Mouse (Mus musculus) CD4-positive, CD25-positive, alpha-beta regulatory T cell, adult 2 months (primary cell): ENCODE measurements around the gene Tfr2.
"Not testable (repeated sequence)": the region's sequence is repeated elsewhere in the genome, so short reads cannot be mapped to it uniquely, and the experiment has no call there.

ENCODE experiments used
- DNase-seq: peaks from one replicate; pipeline ENCODE4 v3.0.0-alpha.2; 2012; ENCODE audit warnings: low read depth, low spot score

Tfr2 gene

GRCm38 (mm10) chr5:137583670-137584169 lies 14.1 kb downstream of the Tfr2 start:
- peak; percentile 44 for DNase-seq

- DNase-seq = peak; percentile 83
Observed at GRCm38 (mm10) chr5:137584976-137585375, 15.3 kb downstream of the Tfr2 start.

GRCm38 (mm10) chr5:137590507-137590906 lies 20.9 kb downstream of the Tfr2 start:
- DNase-seq = no peak

DNA sequence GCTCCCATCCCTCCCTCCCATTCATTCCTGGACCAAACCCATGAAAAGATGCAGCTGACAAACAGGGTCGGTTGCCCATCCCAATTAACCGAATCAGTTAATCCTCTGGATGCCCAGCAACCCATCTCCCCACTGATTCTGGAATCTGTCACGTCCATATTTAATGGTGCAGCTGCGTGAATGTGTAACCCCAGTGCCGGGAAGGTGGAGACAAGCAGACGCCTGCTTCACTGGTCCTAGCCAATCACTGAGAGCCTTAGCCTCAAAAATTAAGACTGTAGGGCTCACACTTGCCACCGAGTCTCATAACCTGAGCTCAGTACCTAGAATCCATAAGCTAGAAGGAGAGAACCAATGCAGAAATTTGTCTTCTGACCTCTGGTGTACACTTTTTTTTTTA lies 26.3 kb downstream of the Tfr2 start:
- no peak for DNase-seq

- peak; percentile 90 for DNase-seq
Observed at GRCm38 (mm10) chr5:137596601-137597261, 27.1 kb downstream of the Tfr2 start.

DNA sequence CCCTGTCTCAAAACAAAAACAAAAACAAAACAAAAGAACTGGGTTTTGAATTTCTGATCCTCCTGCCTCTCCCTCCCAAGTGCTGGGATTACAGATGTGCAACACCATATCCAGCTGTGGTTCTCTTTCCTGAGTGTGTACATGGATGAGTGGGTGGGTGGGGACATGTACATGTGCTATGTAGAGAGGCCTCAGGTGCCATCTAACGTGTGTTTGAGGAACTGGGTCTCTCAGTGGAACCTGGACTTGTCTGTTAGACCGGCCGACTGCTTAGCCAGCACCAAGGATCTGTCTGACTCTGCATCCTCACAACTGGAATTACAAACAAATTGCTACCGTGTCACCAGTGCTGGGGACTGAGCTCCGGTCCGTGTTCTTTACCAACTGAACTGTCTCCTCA lies 28.0 kb downstream of the Tfr2 start:
- no peak for DNase-seq

DNA sequence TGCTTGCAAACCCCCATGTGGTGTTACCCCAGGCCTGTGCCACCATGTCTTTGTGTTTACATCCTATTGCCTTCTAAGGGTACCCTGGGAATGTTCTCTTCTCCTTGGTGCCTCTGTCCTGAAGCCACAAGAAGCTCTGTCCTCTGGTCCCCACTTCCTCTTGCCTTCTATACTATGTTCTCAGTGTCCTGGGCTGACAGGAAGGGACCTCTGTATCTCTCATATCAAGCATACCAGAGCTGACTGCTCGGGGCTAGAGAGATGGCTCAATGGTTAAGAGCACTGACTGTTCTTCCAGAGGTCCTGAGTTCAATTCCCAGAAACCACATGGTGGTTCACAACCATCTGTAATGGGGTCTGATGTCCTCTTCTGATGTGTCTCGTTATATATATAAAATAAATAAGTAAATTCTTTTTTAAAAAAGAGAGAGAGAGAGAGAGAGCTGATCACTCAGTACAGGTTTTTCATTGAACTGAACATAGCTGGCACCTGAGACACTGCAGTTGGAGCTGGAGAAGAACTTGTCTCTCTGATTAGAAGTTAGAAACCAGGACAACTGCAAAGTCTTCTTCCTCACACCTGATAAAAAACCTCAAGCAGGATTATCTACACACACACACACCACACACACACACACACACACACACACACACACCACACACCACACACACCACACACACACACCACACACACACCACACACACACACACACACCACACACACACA lies 28.6 kb downstream of the Tfr2 start:
- no peak for DNase-seq

- DNase-seq = peak; percentile 30
Observed at GRCm38 (mm10) chr5:137599600-137599999, 30.0 kb downstream of the Tfr2 start.

DNA sequence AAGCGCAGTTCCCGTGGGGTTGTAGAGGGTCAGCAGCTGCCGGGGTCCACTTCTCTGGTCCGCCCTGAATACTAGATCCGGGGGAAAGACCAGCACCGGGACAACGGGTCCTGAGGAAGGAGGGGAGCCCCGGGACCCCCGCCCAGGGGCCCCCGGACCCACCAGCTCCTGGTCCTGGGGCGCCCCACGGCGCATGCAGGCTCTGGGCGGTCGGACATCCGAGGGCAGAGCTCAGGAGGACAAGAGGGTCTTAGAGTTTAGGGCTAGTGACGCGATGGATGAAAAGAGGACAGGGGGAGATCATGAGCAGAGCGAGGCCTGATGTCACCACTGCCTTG lies 30.6 kb downstream of the Tfr2 start:
- DNase-seq = no peak

DNA sequence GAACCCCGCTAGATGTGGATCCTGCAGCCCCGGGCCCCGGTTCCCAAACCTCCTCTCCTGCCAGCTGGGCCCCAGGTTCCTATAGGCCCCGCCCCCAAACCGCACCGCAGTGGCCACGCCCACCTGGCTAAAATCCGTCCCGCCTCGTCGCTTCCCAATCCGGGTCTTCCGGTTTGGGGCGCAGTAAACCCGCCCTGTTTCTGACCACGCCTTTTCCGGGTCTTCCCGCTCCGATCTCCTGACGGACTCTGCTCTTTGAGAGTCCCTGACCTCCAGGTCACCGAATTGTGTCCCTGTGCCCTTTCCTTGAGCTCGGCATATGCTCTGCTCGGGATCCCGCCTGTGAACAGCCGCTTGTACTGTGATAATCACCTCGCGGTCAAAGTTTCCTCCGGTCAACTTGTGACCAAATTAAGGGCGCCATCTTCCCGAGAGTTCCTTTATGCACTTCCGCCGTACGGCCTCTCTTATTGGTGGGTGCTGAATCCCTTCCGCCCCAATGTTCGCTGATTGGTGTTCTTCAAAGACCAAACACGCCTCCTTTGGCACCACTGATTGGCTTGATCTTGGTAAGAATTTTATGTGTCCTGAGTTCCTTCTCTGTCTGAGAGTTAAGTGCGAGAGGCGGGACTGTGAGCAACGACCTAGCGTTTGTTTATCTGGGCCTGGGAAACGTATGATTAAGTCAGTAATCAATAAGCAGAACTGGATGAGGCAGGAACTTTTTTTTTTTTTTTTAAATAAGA lies 31.2 kb downstream of the Tfr2 start, which contains the start of gene Mospd3:
TSS of gene Mospd3 (minus strand) at position 440 of the 746 bp plus-strand sequence.
- DNase-seq = peak; percentile 97

DNA sequence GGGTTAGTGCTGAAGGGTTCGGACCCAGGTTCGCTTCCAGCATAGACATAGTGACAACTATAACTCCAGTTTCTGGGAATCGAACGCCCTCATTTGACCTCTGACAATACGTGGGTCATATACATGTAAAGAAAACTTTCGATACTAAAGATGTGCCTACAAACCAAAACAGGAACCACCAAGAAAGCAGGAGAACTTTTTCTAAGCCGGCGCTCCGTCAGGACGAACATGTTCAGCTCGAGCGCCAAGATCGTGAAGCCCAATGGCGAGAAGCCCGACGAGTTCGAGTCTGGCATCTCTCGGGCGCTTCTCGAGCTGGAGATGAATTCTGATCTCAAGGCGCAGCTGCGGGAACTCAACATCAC lies 31.7 kb downstream of the Tfr2 start:
- DNase-seq = peak; percentile 49

DNA sequence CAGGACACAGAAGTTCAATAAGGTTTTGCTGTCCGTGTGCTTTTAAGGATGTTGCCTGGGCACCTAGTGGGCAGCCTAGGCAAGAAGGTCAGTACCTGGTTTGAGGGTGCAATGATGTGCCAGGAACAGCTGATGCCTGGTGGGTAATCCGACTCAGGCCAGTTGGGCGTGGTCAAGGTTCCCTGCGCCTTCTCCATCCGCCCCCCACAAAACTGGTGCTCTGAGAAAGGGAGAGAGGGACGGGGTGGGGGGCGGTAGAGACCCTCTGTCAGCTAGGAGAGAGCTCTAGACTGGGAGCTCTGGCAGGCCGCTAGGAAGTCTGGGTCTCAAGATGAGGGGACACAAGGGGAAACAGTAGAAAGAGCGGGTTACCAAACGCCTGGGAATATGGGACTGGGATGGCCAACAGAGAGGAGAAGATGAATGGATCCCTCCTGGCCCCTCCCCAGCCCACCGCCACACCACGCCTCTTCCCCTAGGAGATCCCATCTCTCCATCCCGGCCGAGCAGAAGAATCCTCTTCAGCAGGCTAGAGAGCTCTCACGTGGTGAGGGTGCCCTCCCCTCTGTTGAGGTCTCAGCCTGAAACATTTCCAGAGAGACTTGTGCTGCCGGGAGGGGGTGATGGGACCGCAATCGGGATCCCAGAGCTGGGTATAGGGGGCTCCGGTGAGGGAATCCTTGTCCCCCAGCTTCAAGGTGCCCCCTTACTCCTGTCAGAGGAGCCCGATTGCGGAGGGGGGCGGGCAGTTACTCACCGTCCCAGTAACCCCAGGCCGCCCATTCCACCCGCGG lies 38.4 kb downstream of the Tfr2 start:
- no peak for DNase-seq

DNA sequence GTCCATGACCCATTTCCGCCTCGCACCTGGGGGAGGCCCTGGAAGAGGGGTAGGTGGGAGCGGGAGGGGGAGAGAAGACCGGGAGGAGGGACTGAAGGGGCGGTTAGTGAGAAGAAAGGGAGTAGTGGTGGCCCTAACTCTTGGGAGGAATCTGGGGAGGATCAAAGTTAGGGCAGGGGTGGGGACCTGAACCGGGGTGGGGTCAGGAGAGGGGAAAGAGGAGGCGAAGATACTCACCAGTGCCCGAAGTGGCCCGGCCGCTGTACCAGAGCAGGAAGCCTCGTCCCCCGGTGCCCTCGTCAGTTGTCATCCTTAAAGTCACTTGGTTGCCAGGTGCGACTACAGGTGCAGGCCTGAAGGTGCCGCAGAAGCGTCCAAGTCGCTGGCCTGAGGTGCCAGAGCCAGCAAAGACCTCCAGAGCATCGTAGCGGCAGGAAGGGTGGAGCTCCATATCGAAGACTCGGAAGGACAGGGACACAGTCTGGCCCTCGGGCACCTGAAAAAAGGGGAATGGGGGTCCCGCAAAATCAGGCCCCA lies 39.1 kb downstream of the Tfr2 start:
- DNase-seq = no peak

GRCm38 (mm10) chr5:137609292-137609691 lies 39.7 kb downstream of the Tfr2 start:
- DNase-seq = no peak

- DNase-seq = no peak
Observed at GRCm38 (mm10) chr5:137610056-137610455, 40.4 kb downstream of the Tfr2 start.

DNA sequence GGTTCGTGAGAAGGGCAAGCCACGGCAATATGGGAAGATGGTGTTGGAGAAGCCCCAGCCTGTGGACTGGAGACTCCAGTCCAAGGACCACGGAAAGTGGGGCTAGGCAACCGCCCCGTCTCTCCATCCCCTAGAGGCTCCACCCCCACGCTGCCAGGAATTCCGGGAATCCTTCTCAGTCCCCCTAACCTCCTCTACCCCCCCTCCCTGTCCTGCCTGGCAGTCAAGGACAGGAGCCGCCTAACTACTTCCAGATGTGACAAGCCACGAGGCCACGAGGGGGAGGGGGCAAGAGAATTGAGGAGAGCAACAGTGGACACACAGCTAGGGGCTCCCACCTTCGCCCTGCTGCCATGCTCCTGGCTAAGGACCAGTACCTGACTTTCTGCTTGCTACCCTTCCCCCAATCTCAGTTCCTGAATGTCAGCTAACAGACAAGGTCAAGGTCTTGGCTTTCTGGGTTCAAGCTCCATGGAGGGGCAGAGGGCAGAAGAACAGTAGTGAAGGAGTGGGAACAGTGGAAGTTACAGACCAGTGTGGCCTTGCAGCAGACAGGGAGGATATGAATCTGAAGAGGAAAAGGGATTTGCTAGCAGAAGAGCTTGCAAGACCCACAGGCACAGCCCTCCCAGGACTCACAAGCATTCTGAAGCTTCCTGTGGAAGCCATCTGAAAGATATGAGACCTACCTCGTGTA lies 41.1 kb downstream of the Tfr2 start:
- DNase-seq = no peak

DNA sequence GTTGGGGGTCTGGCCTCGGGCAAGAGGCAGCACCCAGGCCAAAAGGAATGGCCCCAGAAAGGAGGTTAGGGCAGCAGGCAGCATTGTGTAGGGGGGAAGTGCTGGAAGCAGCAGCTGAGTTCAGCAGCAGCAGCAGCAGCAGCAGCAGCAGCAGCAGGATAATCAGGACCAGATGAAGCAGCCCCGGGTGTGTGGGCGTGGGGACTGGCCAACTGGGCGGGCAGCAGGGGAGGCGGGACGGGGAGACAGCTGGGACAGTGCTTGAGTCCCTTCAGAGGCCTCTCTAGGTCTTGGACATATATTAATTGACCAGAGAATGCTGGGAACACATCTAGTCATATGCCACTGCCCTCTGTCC lies 41.6 kb downstream of the Tfr2 start:
- DNase-seq = no peak

DNA sequence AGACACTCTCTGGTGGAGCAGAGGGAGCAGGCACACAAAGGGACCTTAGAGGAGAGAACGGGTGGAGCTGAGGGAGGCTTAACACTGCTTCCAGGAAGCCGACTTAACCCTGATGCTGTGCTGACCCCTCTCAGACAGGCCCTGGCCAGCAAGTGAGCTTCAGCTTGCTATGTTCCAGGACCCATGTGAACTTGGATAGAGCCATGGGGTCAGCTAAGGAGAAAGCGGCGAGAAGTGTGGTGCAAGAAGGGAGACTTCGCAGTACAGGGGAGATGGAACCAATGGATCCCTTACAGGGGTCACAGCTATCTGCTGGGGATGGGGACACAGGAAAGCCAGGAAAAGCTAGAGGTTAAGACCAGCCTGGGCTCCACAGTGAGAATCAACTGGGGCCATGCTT lies 43.4 kb downstream of the Tfr2 start:
- no peak for DNase-seq

GRCm38 (mm10) chr5:137613550-137613949 lies 43.9 kb downstream of the Tfr2 start, which contains the start of gene Pcolce:
Gene Pcolce, minus strand, starts transcription at chr5:137613784.
- DNase-seq = no peak

GRCm38 (mm10) chr5:137614921-137615320 lies 45.3 kb downstream of the Tfr2 start:
- DNase-seq = not testable (repeated sequence)

- DNase-seq = no peak
Observed at GRCm38 (mm10) chr5:137615347-137615746, 45.7 kb downstream of the Tfr2 start.
